Mouse (Mus musculus) liver, adult 2 months (tissue): ENCODE data around the gene Ube4b.

Source experiments
- CTCF ChIP-seq: fragments of 200-500 bp; IDR thresholded peaks from 2 replicates; pipeline ENCODE4 v1.5.1; 2011; ENCODE audit warnings: low read depth, low read length, control low read depth
- POLR2A ChIP-seq: fragments of 200-500 bp; IDR thresholded peaks from 2 replicates; pipeline ENCODE4 v1.6.1; 2011; ENCODE audit warnings: low read length, control low read depth; ENCODE audit not compliant: insufficient read depth; ENCODE audit errors: extremely low read depth

DNA sequence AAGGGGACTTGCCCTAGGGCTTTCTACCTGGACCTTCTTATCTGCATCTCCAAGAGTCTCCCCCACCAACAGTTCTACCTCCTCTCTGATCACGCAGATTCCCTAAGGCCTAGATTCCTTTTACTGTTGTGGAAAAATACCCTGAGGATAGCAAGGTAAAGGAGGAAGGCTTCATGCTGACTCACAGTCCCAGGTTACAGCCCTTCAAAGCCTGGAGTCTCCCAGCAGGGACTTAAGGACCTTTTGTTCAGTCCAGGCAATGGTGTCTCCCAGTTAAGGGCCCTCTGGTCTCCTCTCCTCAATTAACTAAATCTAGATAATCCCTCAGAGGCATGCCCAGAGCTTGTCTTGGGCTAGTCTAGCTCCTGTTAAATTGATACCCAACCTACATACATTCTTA, 19.8 kb upstream of the Ube4b start:
- TF ChIP-seq CTCF (no peak), POLR2A (no peak)
